Mouse (Mus musculus) B cell, adult 2 months (primary cell): ENCODE results near the gene Nupl1.

Experiments used
- DNase-seq, 2 experiments: peaks; one replicate each; pipeline ENCODE4 v3.0.0; 2022

Nupl1 gene

DNA sequence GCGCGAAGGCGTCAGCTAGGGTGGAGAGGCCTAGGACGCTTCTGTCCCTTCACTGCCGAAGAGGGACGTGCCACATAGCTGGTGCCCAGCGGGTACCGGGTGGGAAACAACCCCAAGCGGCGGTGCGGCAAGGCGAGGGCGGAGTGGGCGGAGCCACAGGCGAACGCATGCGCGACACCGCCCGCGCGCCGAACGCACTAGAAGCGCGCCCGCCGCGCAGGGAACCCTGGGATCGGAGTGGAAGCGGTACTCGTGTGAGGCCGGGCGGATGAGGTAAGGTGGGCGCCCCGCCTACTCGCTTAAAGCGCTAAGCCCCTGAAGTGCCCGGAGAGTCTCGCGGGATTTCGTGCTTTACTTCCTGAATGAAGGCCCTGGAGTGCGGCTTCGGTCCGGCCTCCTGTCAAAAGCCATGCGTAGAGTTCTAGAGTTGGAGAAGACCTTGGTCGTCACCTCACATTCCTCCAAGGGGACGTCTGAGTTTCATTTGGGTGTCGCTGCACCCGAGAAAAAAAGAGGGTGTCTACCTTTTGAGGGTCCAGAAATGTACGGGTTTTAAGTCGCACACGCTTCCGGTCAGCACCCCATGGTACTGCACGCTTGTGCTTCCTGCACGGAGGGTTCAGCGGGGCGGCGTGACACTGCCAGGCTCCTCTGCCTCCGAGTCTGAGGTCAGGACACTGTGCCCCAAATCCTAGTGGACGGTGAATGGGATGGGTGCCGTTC is at the start of gene Nupl1, which contains the start of gene Gm49336:
Gene Nupl1 (minus strand): TSS at position 151 of the 723 bp plus-strand sequence.
Gene Gm49336 (minus strand): TSS at position 227 of the 723 bp plus-strand sequence.
- peak; percentile 97 to 98 for DNase-seq

GRCm38 (mm10) chr14:60301024-60301423 is 49.8 kb upstream of the Nupl1 start:
- DNase-seq, result no peak

DNA sequence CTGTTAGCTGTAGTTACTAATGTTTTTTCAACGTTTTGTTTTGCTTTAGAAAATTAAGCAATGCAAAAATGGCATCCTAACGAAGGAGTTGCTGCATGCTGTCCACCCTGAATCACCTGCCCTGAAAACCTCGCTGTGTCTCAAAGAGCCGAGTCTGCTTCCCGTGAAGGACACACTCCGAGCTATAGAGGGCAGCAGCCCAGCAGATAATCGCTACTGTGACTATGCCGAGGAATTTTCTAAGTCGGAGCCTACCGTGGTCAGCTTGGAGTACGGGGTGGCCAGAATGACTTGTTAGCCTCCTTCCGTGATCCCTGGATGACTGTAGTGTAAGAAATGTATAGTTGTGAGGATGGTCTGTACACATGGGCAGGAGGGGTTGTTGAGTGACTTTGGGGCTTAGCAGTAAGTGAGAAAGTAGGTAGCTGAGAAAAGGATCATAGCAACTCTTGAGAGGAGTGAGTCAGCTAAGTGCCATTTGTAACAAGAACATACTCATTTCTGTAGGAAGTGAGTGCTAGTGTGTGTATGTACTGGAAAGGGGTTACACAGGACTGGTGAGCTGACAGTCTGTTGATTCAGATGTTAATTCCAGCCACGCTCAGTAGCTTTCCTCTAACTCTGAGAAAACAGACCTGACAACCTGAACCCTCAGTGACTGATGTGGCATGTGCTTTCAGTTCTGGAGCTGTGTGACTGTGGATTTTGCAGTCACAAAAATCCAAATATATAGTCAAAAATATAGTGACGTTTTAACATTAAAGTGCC is 49.2 kb upstream of the Nupl1 start:
- DNase-seq, result no peak

DNA sequence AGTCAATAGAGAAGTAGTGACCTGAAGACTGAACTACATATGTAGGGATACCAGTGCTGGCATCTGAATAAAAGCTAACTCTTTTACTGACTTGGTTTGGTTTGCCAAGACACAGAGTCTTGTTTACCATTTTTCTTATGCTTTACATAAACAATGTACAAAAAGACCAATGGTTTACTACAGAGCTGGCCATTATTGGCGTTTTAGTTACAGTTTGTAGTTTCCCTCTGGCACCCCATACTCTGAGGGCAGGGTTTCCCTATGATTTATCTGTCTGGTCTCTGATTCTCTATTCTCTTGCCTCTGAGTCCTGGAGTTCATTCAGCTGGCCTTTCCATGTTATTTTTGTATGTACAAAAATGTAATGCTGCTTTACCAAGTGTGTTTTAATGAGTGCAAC is 44.3 kb upstream of the Nupl1 start:
- DNase-seq, result no peak

- DNase-seq, result peak in 1 of 2 experiments; percentile 15
Measured at GRCm38 (mm10) chr14:60290363-60290762, 39.1 kb upstream of the Nupl1 start.

GRCm38 (mm10) chr14:60286194-60286863 is 35.1 kb upstream of the Nupl1 start:
- no peak for DNase-seq

DNA sequence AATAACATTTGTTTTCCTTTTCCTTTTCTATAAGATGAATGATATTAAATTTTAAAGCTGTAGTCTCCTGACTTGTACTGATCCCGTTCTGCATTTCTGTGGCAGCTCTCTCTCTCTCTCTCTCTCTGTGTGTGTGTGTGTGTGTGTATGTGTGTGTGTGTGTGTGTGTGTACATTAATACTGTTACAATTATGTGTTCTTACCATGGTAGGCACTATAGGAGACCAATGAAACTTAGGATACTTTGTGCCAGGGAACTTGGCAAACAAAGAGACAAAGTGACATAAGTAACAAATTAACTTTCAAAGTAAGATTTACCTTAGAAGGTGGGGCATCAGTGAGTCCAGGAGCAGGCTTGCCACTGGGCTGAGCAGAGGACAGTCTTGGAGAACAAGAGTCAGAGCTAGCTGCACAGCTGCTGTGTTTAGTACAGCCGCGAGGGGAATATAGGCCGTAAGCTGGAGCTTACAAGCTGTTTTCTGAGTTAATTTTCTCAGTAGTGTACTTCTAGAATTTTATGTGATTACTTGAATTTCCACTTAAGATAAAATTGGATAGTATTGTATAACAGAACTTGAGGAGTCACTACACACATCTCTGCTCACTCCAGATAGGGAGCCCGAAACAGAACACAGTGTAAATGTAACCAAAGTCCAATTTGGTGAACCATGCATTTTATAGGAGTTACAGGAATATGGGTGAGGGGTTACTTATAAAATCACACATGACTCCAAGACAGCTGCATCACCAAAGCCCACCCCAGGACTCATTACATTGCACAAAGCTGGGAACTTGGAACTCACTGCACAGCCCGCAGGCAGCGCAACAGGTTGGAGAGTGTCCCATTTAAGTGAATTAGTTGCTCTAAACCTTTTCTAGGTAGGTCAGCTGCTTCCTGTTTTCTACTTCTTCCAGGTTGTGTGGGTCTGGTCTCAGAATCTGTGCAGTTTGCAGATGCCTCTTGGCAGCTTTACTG is 24.4 kb upstream of the Nupl1 start:
- DNase-seq, result no peak

GRCm38 (mm10) chr14:60273346-60273745 is 22.1 kb upstream of the Nupl1 start:
- DNase-seq, result peak in 1 of 2 experiments; percentile 10

DNA sequence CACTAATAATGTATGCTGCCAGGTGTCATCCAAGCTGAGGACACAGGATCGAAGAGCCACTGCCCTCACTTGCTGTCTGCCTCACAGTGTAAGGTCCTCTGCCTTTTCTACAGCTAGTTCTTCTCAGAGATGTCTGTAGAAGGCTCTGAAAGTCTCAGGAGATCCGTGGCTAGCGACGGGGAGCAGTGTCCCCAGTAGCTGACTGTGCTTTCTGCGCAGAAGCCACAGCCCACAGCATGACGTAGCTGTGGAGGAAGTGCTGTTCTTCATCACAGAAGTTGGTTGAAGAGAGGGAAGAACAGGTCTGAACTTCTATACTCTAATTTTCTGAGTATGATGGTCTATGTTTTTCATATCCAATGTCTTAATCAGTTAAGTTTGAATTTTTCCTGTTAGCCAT is 18.1 kb upstream of the Nupl1 start:
- peak; percentile 48 to 54 for DNase-seq

DNA sequence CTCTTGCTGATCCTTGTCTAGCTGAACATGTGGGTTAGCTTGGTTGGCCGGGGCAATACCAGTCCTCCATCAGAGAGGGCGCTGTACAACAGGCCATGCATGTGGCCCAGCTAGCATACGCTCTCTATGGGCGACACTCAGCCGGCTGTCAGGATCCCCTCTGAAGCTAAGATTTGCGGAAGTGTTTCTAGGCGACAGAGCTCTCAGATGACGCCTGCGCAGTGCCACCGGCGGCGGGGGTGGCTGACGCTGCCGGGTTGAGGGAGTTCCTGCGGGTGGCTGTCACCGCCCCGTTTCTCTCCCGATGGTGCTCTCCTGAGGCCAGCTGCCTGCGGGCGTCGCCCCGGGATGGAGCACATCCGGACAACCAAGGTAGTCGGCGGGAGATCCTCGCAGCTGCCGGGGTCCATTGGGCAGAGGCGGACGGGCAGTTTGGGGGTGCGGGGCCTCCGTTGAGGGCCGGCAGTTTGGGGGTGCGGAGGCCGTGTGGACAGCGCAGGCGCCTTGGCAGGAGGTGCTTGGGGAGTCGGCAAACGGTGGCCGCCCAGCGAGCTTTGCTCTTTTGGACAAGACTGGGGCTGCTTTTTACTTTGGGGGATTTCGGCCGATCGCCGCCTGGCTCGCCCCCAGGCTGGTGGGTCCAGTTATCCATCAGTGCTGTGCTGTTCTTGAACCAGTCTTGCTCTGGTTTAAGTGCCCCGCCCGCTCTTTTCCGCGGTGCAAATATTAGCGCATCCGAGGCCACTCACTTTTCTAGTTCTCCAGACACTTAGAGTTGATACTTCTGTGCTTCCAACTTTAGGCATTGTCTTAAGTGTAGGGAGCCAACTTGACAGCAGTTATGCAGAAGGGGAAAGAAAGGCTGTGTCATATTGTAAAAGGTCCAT is 14.0 kb upstream of the Nupl1 start, which contains the start of gene Mtmr6:
Gene Mtmr6 (plus strand): TSS at position 239 of the 887 bp plus-strand sequence.
- DNase-seq, result peak; percentile 94 to 96

GRCm38 (mm10) chr14:60262316-60262715 is 11.1 kb upstream of the Nupl1 start:
- no peak for DNase-seq

DNA sequence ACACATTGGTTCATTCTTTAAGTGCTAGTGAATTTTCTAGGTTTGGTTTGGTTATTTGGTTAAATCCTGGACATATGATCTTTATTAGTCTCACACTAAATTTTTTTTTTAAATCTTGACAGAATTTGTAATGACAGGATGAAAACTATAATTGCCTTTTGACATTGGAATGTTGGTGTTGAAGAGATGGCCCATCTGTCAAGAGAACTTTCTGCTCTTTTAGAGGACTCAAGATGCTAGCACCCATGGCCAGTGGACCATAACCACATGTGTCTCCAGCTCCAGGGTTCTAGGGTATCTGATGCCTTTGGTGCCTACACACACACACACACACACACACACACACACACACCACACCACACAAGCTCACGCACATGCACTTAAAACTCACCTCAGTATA is 6.6 kb upstream of the Nupl1 start:
- no peak for DNase-seq

GRCm38 (mm10) chr14:60257101-60257500 is 5.9 kb upstream of the Nupl1 start:
- DNase-seq, result no peak

- no peak for DNase-seq
Measured at GRCm38 (mm10) chr14:60256356-60256755, 5.1 kb upstream of the Nupl1 start.

- no peak for DNase-seq
Measured at GRCm38 (mm10) chr14:60254774-60255173, 3.5 kb upstream of the Nupl1 start.

DNA sequence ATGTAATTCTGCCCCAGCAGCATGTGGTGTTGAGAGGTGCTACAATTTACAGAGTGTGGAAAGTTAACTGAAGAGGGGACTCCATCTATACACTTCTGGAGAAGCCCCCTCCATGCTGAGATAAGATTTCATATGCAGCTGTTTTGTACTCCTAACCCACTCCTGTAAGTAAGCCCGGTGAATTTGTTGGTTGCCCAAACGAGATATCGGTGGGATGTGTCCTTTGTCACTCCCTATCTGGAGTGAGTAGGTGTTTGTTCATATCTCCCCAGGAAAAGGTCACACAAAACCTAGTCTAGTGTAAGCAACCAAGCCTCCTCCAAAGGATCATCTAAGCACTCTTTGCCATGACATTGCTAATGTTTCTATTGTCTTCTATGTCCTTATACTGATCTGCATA is 2.2 kb upstream of the Nupl1 start:
- no peak for DNase-seq

DNA sequence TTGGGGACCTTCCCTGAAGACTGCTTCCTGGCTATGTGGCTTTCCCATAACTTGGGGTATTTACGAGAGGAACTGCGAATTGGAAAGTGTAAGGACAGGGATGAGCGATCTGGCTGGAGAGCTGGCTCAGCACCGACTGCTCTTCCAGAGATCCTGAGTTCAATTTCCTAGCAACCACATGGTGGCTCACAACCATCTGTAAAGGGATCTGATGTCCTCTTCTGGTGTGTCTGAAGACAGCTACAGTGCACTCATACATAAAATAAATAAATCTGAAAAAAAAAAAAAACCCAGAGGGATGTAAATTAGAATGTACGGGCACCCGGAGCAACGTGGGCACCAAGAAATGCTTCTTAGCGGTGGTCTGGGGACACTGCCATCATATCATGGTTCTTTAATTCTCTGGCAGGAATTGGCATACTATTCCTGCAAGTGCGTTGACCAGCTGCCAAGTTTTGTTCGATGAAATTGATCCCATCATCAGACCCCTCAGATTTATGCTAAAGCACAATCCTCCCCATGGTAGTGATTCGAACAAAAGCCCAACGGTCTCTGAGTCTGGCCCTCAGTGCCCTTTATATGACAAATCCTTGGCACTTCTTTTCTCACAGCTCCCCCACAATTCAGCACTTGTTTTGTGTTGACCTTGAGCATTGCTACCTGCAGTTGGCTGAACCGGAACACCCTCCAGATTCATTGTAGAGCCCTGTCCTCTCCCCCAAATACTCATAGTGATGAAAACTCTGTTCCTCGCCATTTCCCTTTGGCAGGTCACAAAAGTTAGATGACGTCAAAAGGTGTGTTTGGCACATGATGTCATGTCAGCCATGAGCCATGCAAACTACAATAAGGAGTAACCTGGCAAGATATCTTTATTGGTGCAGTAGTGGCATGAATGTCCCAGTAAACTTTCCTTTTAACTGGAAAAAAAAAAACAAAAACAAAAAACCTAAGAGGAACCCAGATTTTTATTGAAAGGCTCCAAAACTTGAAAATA is 1.1 kb upstream of the Nupl1 start:
- DNase-seq, result peak; percentile 13 to 14

DNA sequence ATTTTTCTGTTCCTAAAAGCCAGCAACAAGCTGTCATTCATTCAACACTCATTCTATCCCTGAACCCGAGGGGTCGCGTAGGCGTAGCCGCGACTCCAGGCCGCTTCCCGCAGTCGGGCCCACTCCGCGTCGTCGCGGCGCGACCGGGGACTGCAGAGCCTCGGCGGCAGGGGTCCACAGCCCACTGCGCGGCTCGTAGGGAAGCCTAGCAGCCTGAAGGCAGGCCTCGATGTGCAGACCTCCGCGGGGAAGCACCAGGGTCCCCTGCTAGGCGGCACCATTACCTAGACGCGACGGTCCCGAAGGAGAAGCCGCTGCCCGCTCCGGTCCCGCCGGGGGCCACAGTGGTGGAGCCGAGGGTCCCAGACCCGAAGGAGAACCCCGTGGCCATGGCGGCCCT is 352 bp downstream of the Nupl1 start:
- no peak for DNase-seq

GRCm38 (mm10) chr14:60250366-60250765 is 865 bp downstream of the Nupl1 start:
- no peak for DNase-seq

GRCm38 (mm10) chr14:60238551-60238950 is 12.7 kb downstream of the Nupl1 start:
- no peak for DNase-seq
